Mouse (Mus musculus) erythroblast, adult 5-6 weeks (primary cell): ENCODE results near the gene Wnt9a. TPM values are rescaled to one million over a fixed set of nuclear protein-coding genes. Genes with fewer than 3 reads are reported as not detected.

ENCODE experiments used
- ATAC-seq: replicated peaks from 2 replicates; pipeline ENCODE4 v1.8.0; 2016; ENCODE audit warnings: moderate number of reproducible peaks, mild to moderate bottlenecking, moderate TSS enrichment, inconsistent platforms; ENCODE audit not compliant: poor library complexity, low FRiP score, severe bottlenecking
- total RNA-seq, 2 experiments: library from RNA; stranded (forward) in 1 of 2; stranded (reverse) in 1 of 2; fragments of 150-400 nt in 1 of 2; fragments of 200-764, 138-1000 nt in 1 of 2; gene quantifications; 2 replicates each; pipeline versions ENCODE4 v1.2.3 to v1.2.4; 2015 to 2017; ENCODE audit warnings: low replicate concordance in 2 of 2

The Wnt9a gene
- total RNA-seq (2015; ENCODE audit: low replicate concordance) (not detected in 2 replicates), total RNA-seq (2017; ENCODE audit: low replicate concordance) (not detected in 2 replicates)

DNA sequence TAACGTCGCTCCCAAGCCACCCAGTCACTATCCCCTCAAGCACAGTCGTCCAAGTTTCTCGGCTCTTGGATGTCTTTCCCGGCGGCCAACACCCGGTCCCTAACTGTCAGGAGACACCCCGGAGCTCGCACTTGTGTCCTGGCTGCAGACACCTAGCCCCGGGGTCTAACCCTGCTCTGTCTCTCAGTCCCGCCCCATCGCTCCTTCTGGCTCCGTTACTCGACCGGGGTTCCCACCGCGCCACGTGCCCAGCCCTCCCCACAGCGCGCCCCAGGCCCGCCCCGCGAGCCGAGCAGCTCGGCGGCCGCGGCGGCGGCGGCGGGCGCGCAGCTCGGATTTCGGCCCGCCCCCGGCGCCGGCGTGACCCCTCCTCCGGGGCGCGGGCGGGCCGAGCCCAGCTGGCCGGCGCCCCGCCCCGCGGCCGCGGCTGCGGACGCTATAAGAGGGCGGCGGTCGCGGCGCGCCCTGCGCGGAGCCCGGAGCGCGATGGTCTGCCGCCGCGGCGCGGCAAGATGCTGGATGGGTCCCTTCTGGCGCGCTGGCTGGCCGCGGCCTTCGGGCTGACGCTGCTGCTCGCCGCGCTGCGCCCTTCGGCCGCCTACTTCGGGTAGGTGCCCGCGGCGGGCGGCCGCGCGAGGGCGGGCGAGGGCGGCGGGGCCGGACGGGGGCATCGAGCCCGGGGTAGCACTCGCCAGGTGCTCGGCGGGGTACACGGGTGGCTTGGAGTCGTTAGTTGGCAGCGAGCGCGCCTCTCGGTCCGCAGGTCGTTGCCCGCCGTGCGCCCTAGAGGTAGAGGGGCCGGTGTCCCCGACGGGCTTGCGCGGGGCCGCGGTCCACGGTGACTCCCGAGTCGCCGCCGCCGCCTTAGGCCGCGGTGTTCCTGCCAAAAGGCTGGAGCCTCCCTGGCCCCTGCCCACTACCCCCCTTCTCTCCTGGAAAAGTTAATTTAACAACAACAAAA is at the start of gene Wnt9a:
Gene Wnt9a, plus strand, starts transcription at position 468 of the 961 bp plus-strand sequence.
- ATAC-seq = no peak

DNA sequence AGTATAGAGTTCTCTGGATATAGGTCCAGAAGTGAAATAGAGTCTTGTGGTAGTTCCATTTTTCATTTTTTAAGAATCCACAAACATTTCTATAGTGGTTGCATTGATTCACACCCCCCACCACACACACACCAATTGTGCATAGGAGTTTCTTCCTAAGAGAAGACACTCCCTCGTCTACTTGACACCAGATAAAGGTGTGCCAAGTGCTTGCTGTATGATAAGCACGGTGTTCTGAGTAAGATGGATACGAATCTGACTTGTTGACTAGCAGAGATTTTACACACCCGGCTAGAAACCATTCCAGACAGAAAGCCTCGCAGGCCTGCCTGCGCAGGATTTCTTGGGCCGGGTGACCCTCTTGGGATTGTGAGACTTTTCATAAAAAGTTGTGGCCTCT is 47.1 kb upstream of the Wnt9a start:
- ATAC-seq = no peak

DNA sequence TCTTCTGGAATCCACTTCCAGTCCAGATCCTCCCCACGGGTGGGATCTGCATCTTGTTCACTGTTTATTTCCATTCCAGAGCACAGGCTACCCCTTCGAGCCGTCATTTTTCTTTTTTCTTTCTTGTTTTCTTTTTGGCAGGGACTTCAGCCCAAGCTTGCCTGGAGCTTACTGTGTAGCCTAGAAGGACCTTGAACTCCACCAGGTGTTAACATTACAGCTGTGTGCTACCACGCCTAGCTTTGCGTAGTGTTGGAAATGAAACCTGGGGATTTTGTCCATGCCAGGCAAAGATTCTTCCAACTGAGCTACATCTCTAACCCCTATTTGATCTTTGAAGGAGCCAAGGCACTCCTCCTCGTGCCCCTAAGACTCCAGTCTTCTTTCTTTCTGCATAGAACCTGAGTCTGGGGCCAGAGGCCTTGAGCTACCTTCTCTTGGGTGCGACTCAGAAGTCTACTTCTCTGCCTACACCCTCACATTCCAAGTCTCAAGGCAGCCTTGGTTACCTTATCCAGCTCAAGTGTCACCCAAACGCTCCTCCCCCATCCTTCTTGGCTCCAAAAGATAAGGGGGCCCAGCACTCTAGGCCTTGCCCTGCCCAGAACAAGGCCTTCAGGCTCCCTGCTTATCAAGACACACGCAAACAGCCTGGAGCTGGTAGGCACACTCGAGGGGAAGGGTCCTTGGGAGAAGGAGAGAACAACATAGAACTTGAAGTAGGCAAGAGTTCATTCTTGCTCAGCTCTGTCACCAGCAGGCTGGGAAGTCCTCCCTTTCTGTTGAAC is 45.8 kb upstream of the Wnt9a start:
- ATAC-seq = peak; percentile 90

DNA sequence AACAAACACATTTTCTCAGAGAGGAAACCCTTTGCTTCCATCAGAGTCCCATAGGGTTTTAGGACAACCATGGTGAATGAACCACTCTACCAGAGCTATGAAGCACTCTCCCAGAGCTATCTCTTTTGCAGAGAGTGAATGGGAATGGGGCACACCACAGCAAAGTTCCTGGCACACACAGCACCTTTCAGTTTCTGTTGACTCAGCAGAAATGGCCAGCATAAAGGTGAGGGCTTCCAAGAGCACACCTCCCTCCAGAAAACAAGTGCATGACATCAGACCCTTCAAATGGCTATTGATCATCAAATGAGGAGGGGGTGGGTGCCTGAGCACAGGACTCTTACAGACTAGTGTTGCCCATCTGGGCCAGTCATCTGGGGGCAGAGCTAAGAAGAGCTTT is 44.4 kb upstream of the Wnt9a start:
- ATAC-seq = no peak

DNA sequence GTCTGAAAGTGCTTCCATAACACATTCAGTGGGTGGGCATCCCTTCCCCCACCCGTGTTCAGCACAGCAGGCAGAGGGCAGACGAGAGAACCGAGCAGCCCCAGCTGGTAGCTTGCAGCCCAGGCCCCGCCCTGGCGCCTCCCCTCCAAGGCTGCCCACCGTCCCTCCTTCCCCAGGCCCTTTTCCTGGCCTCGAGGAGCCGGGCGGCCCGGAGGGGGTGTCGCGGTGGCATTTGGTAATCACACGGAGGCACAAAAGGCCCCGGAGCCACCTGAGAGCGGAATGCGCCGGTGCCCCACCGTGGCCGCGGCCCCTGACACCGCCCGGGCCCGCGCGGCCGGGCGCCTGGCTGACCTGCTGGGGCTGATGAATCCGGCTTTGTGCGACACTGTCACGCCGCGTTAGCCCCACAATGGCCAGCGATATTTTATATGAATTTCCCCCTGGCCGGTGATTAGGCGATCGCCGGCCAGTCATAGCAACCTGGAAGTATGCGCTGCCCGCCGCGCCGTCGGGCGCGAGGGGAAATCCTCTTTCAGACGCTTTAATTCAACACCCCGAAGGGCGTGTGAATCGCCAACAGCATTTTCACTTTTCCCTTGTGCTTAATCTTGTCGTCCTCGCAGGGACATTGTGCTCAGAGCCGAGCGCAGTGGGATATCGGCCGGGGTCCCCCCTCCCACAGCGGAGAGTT is 42.7 kb upstream of the Wnt9a start:
- no peak for ATAC-seq

DNA sequence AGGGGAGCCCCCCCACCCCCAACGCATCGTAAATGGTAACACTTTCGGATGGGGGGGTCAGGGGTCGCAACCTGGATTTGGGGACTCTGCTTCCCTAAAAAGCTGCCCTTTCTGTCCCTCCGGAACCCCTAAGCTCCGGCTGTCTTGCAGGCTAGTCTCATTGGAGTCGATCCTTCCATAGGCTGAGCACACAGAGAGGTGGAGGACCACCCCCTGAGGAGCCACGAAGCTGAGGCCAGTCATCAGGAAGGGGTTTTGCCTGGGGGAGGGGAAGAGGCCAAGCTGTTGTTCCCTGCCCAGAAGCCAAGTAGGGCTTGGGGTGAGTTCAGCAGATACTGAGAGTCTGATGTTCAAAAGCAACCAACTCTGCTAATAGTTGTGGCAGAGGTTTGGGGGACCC is 42.1 kb upstream of the Wnt9a start:
- no peak for ATAC-seq

DNA sequence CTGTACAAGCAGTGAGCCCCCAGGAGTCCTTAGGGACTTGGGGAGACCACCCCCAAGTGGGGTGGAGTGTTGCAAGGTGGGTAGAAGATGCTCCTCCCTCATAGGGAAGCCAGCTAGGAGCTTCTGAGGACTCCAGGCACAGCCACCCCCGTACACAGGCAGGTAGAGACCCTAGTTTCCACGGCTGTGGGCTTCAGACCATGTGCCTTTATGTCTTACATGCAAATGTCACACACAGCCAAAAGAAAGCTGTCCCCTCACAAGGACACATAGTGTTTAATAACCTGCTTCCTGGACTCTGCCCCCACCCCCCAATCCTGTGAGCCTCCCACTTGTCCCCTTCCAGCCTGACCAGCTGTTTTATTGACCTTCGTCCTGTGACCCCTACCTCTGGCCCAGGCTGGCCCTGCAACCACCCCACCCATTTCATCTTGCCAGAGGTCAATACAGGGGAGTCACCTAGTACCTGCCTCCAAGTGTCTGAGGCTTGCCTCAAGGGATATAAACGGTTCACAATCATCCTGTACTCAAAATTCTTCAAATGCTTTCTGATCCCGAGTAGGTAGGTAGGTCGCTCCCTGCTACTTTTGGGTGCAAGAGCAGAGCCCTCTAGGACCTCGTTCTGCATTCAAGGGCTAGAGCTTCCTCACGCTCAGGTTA is 41.4 kb upstream of the Wnt9a start:
- no peak for ATAC-seq

DNA sequence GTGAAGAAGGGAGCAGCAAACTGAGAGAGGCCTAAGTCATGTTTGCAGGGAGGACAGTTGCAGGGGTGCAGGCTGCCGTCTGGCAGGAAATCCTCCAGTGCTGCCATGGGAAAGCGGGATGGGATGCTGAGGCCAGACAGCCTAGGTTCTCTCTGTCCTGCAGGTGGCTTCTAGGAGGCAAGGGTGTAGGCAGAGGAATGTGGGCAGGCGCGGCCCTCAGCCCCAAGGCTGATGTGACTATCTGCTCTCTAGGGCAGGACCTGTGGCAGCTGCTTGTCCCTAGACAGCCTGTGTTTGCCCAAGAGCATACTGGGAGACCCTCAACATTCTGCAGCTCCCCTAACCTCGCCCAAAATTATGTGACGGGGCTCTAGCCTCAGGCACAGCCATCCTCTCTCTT is 40.0 kb upstream of the Wnt9a start:
- no peak for ATAC-seq

DNA sequence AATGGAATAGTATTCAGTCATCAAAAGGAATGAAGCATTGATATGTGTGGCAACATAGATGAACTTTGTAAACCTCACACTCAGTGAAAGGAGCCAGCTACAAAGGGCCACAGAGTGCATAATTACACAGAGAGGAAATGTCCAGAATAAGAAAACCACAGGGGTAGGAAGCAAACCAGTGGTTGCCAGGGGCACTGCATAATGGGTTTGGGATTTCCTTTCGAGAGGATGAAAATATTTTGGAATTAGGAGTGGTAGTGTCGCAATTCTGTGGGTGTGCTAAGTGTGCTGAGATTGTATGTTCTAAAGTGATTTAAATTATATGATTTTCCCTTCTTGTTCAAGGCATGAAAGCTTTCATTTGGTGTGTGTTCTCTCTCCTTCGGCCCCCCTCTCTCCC is 32.5 kb upstream of the Wnt9a start:
- no peak for ATAC-seq

DNA sequence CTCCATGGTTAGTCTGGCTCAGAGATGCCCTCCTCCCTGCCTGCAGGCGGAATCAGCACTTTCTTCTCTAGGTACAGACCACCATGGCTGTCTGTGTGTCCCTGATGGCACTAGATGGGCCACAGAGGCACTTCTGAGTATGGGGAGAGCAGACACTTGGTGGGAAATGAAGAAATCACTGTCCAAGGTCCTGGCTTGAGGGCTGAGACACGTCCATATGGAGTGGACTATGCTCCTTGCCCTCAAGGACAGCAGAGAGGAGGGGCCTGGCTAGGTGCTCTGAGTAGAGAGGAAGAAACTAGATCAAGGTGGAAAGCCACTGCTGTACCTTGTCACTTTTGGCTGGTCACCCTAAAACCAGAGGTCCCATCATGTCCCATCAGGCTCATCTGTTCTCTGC is 29.9 kb upstream of the Wnt9a start:
- ATAC-seq = no peak

DNA sequence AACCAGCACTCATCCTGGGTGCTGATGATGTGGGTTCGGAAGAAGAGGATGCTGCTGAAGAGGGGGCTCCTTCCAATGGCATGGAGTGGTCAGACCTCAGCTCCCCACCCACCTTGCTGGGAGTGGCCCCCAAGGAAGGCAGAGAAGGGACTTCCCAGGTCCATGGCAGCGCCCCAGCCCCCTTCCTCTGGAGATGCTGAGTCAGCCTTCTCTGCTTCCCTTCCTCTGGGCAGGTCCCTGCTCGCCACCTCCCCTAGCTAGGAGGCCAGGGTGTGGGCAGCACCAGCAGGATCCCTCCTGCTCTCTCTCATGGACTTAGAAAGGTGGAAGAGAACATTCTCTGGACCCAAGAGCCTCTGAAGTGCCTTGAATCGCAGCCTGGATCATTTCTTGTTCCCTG is 28.7 kb upstream of the Wnt9a start:
- no peak for ATAC-seq

DNA sequence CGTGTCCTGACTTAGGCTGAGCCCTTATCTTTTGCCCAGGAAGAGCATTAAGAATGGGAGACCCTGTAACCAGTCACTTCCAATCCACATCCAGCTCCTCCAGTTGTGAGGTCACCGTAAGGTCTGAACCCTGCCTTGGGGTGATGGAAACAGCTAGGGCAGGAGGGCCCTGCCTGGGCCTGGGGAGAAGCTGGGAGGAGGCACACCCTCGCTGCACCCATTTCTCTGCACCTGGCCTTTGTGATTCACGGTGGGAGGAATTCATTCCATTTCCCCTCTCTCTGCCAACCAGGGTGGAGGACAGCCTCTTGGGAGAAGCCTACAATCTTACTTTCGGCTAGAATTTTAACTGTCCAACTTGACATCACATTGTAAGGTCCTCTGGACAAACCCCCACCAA is 24.6 kb upstream of the Wnt9a start:
- ATAC-seq = no peak

DNA sequence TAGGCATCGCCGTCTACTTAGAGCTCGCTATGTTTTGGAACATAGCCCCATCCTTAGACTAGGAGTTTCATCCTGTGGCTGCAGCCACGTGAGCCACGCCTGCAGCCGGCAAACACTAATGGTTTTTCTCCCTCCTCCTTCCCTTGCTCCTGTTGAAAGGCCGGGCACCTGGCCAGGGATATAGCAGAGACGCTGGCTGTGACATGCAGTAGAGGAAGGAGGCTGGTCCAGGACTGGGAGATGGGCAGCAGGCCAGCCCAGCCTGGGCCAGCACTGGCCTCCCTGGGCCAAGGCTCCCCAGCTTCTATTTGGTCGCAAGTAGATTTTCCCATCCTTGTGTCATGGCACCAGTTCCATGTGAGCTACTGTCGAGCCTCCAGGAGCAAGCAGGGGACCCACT is 23.8 kb upstream of the Wnt9a start:
- ATAC-seq = no peak

DNA sequence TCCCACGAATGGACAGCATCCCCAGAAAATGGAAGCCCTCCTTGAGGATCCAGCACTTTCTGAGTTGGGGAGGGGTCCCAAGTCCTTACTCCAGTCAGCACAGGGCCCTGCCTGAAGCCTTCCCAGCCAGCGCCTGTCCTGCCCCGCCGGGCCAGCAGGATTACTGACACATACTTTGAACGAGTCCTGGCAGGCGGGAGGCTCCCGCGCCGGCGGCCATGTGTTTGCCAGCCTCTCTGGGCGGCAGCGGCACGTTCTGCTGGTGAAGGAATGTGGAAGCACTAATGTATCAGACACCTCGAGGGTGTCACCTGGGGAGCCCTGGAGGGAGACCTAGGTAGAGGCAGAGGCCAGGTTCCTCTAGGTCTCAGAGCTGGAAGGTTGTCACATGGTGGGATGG is 22.6 kb upstream of the Wnt9a start:
- no peak for ATAC-seq

DNA sequence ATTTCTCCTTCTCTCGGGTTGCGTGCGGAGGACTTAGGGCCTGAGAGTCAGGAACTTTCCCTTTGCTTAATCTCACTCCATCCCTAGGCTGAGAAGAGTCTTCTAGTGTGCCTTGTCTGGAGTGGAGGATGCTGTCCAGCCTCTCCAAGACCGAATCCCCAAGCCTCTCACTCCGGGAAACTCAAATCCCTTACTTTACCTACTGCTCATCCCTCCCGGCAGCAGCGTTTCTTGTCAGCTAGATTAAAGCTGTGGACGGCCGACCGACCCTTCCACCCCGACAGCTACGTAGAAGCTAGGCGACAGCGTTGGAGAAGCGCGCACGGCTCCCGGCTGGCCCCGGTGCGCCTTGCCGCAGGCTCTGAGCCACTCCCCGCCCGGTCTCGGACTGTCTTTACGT is 17.0 kb upstream of the Wnt9a start:
- ATAC-seq = no peak

DNA sequence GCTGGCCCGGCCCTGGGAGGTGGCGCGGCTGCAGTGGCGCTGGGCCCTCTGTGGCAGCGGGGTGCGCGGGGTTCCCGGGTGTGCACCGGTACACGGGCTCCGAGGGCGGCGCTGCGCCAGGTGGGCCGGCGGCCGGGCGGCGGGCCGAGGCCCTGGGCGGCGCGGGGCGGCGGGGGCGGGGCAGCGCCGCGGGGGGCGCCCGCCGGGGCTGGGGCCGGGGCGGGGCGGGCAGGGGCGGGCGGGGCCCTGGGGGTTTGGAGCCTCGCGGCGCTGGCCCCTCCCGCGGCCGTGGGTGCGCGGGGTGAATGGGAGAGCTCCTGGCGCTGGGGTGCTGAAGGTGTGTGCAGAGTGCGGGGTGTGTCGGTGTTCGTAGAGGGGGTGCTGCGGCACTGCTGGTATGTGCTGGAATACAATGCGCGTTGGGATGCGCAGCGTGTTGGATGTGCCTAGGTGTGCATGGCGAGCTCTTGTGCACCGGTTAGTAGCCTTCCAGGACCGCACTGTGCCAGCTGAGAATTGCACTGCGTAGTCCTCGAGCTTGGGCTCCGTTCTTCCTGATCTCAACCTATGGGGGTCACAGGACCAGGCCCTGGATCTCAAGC is 15.9 kb upstream of the Wnt9a start, which contains the start of gene Wnt3a:
Gene Wnt3a, minus strand, starts transcription at position 51 of the 602 bp plus-strand sequence.
- ATAC-seq = no peak

DNA sequence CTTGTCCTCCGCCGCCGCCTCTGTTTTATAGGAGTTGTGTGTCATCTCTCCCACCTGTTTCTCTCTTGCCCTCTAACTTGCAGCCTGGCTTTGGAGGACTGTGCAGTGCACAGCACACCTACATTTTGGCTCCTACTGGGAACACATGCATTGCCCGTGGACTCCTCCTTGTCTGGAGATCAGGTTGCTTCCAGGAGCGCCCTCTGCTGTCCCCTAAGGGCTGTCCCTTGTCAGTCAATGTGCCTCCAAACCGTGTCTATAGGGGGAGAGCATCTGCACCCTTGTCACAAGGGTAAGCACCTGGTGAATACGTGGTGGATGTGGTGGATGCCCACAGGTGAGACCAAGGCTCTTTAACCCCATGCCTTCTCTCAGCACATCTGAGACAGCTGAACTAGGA is 13.1 kb upstream of the Wnt9a start:
- ATAC-seq = peak; percentile 80

DNA sequence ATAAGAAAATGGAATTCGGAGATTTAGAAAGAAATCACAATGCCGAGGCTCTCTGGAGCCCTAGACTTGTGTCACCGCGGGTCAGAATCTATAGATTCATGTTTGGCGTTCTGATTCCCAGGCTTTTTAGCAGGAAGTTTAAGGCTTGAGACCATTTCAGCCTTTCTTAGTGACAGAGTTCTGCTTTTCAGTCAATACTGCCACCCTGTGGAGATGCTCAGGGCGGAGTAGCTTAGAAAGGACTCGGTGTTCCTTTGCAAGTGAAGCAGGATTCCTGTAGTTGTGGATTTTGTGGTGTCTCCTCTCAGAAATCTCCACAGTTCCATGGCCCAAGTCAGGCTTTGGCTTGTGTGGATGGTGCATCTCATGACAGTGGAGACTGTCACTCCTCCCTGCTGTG is 8.8 kb upstream of the Wnt9a start:
- ATAC-seq = no peak

DNA sequence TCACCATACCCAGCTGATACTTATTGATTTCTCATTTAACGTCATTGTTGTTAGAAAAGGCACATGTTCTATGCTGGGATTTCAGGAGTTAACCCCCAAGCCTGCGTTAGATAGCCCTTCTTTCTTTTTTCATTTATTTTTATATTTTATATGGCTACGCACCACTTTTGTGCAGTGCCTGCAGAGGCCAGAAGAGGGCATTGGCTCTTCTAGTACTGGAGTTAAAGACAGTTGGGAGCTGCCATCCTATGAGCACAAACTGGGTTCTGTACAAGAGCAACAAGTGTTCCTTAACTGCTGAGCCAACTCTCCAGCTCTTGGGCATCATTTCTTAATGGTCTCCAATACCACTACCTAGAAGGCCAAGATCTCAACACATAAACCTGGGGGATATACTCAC is 6.5 kb upstream of the Wnt9a start:
- no peak for ATAC-seq
